Mouse (Mus musculus) forelimb bud, embryonic 11.5 days (tissue): Measurements from ENCODE around the gene Ankrd13d.

Experiments used
- DNase-seq: peaks from one replicate; pipeline ENCODE4 v3.0.0-alpha.2; 2012; ENCODE audit warnings: low read depth, low spot score

Ankrd13d gene

GRCm38 (mm10) chr19:4301735-4302651 is 19.1 kb upstream of the Ankrd13d start:
- DNase-seq = no peak

GRCm38 (mm10) chr19:4300852-4301734 is 18.2 kb upstream of the Ankrd13d start:
- no peak for DNase-seq

- no peak for DNase-seq
Observed at GRCm38 (mm10) chr19:4300271-4300704, 17.4 kb upstream of the Ankrd13d start.

- no peak for DNase-seq
Observed at GRCm38 (mm10) chr19:4299574-4300270, 16.8 kb upstream of the Ankrd13d start.

- no peak for DNase-seq
Observed at GRCm38 (mm10) chr19:4299126-4299525, 16.2 kb upstream of the Ankrd13d start.

- DNase-seq = no peak
Observed at GRCm38 (mm10) chr19:4298322-4299121, 15.6 kb upstream of the Ankrd13d start.

GRCm38 (mm10) chr19:4297851-4298250 is 14.9 kb upstream of the Ankrd13d start:
- DNase-seq = no peak

- no peak for DNase-seq
Observed at GRCm38 (mm10) chr19:4296611-4297010, 13.7 kb upstream of the Ankrd13d start.

- no peak for DNase-seq
Observed at GRCm38 (mm10) chr19:4295391-4295790, 12.5 kb upstream of the Ankrd13d start.

- DNase-seq = no peak
Observed at GRCm38 (mm10) chr19:4294381-4295097, 11.6 kb upstream of the Ankrd13d start.

GRCm38 (mm10) chr19:4291161-4291560 is 8.2 kb upstream of the Ankrd13d start:
- no peak for DNase-seq

- no peak for DNase-seq
Observed at GRCm38 (mm10) chr19:4290749-4291148, 7.8 kb upstream of the Ankrd13d start.

- no peak for DNase-seq
Observed at GRCm38 (mm10) chr19:4283653-4284052, 716 bp upstream of the Ankrd13d start.

- DNase-seq = no peak
Observed at GRCm38 (mm10) chr19:4280425-4280824, 2.5 kb downstream of the Ankrd13d start.

GRCm38 (mm10) chr19:4279487-4279886 is 3.5 kb downstream of the Ankrd13d start:
- DNase-seq = no peak

GRCm38 (mm10) chr19:4270972-4271371 is 12.0 kb downstream of the Ankrd13d start:
- DNase-seq = no peak

- DNase-seq = no peak
Observed at GRCm38 (mm10) chr19:4270187-4270586, 12.8 kb downstream of the Ankrd13d start.

- DNase-seq = peak; percentile 32
Observed at GRCm38 (mm10) chr19:4268566-4269361, 14.2 kb downstream of the Ankrd13d start, which contains the start of gene Ssh3. Gene Ssh3, minus strand, starts transcription at chr19:4269180.

GRCm38 (mm10) chr19:4265956-4266355 is 17.0 kb downstream of the Ankrd13d start:
- DNase-seq = no peak
